Mouse (Mus musculus) liver, embryonic 14.5 days (tissue): Measurements from ENCODE around the gene Slc39a9. TPM values are rescaled to one million over a fixed set of nuclear protein-coding genes. Genes with fewer than 3 reads are reported as not detected.
A peak's percentile ranks its signal among the peaks of the same experiment; 100 is the strongest.

Experiments used
- ATAC-seq: fragments of 200-750 bp; cut with Nextera tagmentation; 2 replicates; pipeline ENCODE4 v1.8.0; 2017; ENCODE audit warnings: moderate number of reproducible peaks, mild to moderate bottlenecking, moderate library complexity; ENCODE audit not compliant: insufficient read depth
- DNase-seq, 3 experiments: peaks; one replicate each; pipeline ENCODE4 v3.0.0-alpha.2; 2012 to 2013; ENCODE audit warnings: low read depth in 3 of 3, low spot score in 3 of 3
- H3K27ac ChIP-seq: fragments of 300-500 bp; sonication (generic); 2 replicates; pipeline ENCODE4 v1.5.1; 2014; ENCODE audit warnings: moderate library complexity, mild to moderate bottlenecking, control low read depth, inconsistent platforms
- H3K27me3 ChIP-seq: fragments of 300-500 bp; sonication (generic); 2 replicates; pipeline ENCODE4 v1.6.1; 2014; ENCODE audit warnings: mild to moderate bottlenecking, low read length, moderate library complexity; ENCODE audit not compliant: control insufficient read depth, insufficient read depth
- H3K36me3 ChIP-seq: fragments of 300-500 bp; sonication (generic); replicated peaks from 2 replicates; pipeline ENCODE4 v1.6.1; 2014; ENCODE audit warnings: low read depth; ENCODE audit not compliant: control insufficient read depth, insufficient read depth
- H3K4me1 ChIP-seq, 2 experiments: fragments of 200-500 bp in 1 of 2; fragments of 300-500 bp in 1 of 2; sonication (generic) in 1 of 2; replicated peaks; 2 replicates each; pipeline ENCODE4 v1.6.1; 2012 to 2014; ENCODE audit warnings: antibody characterized with exemption in 1 of 2, inconsistent platforms in 1 of 2, low read length in 1 of 2; ENCODE audit not compliant: control insufficient read depth in 2 of 2, insufficient read depth in 2 of 2
- H3K4me2 ChIP-seq: fragments of 300-500 bp; sonication (generic); 2 replicates; pipeline ENCODE4 v1.6.1; 2014; ENCODE audit warnings: low read depth, mild to moderate bottlenecking, control low read depth, moderate library complexity
- H3K4me3 ChIP-seq, 2 experiments: fragments of 200-500 bp in 1 of 2; fragments of 300-500 bp in 1 of 2; sonication (generic) in 1 of 2; 2 replicates each; pipeline ENCODE4 v1.5.1; 2012 to 2014; ENCODE audit warnings: low read depth in 2 of 2, low read length in 2 of 2, mild to moderate bottlenecking in 2 of 2, control low read depth in 1 of 2, inconsistent platforms in 1 of 2, moderate library complexity in 1 of 2; ENCODE audit not compliant: insufficient read depth in 1 of 2
- H3K9ac ChIP-seq: fragments of 300-500 bp; sonication (generic); replicated peaks from 2 replicates; pipeline ENCODE4 v1.6.1; 2014; ENCODE audit warnings: mild to moderate bottlenecking, control low read depth, moderate library complexity
- H3K9me3 ChIP-seq: fragments of 300-500 bp; sonication (generic); 2 replicates; pipeline ENCODE4 v1.6.1; 2016; ENCODE audit warnings: low read length, mixed read lengths; ENCODE audit not compliant: control insufficient read depth
- CTCF ChIP-seq: IDR thresholded peaks from 2 replicates; pipeline ENCODE4 v1.5.1; 2016; ENCODE audit warnings: antibody characterized with exemption, low read depth, control low read depth
- EP300 ChIP-seq: IDR thresholded peaks from 2 replicates; pipeline ENCODE4 v1.6.1; 2016; ENCODE audit warnings: antibody characterized with exemption, low read depth
- WGBS: fragments of 180-500 bp; shearing (Covaris S2); extraction: QIAGEN DNeasy Blood & Tissue Kit; methylation state at CpG from one replicate; pipeline ENCODE4 v1.1.7; 2014; ENCODE audit not compliant: insufficient replicate concordance; 5-methylcytosine and 5-hydroxymethylcytosine counted together
- polyA plus RNA-seq, 2 experiments: library from polyadenylated mRNA; depleted of rRNA in 1 of 2; stranded (reverse) in 1 of 2; unstranded in 1 of 2; fragments of >200 nt; fragmentation: Nextera tagmentation in 1 of 2; extraction: Ambion mirVana in 1 of 2; gene quantifications; 2 replicates each; pipeline versions ENCODE4 v1.2.1 to v1.2.3; 2012 to 2014

The Slc39a9 gene
- polyA plus RNA-seq, 2 experiments: 9.6 to 10.1 TPM

DNA sequence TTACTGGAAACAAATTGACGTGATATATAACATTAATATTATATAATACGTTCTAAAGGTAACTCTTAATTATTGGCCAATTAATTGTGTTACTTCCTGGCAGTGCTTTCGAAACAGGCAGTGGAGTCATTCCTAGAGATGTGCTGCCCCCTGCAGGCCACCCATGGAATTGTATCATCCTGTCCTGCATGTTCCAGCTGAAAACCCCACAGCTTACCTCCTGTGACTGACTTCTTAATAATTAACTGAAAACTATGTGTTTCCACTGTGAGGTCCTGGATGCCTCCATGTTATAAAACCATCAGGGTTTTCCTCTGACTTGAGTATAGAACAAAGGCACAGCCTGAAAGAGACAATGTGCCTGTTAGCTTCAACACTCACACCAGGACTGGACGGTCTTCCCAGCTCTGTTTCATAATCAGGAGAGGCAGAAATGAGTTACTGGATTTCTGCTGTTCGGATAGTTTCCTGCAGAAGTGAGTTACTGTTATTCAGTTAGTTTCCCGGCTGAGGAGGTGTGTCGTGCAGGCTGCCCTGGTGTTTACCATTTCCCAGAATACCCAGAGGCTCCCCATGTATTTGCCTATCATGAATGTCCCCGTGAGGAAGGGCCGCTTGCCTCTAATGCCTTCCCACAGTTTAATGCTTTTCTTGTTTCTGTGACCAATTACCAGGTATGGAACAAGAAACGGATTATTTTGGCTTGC lies 81.3 kb downstream of the Slc39a9 start:
- peak; percentile 45; the same call in 1 of the 2 replicates for ATAC-seq
- WGBS: 21% methylated on average over 10 of the region's 10 CpGs
- H3K36me3 ChIP-seq: no peaks in the 10 kb centered on the region
- H3K4me3 ChIP-seq: no peak overlapping the region
- no peak overlapping the region for H3K27ac ChIP-seq
- H3K4me1 ChIP-seq: peaks cover 3 to 10% of the 10 kb centered on the region in 2 experiments; a peak in 2 of 4 replicates
- H3K9me3 ChIP-seq: no peaks in the 10 kb centered on the region
- DNase-seq: peak; percentile 31 to 55 (median 49)
- TF ChIP-seq CTCF: peak; percentile 93
- TF ChIP-seq EP300: no peak
- no peaks in the 10 kb centered on the region; the same call in 1 of the 2 replicates for H3K27me3 ChIP-seq
- H3K9ac ChIP-seq: no peak overlapping the region
- peak overlapping the region; percentile 20; the same call in 1 of the 2 replicates for H3K4me2 ChIP-seq

DNA sequence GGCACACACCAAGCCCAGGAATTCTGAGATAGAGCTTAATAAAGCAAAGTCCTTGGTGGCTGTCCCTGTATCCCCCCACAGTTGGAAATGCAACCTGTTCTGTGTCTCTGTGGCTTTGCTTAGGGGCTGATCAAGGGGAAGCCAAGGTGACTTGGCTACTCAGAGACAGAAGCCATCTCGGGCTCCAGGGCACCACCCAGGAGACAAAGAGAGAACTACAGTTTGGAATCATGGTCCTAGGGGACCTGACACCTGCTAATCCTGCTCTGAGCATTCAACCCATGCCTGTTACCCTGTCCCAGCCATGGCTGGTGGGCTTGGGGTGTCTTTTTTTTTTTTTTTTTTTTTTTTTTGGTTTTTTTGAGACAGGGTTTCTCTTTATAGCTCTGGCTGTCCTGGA lies 84.5 kb downstream of the Slc39a9 start:
- DNase-seq (no peak), ATAC-seq (no peak)
- TF ChIP-seq EP300: no peak
- no peak for TF ChIP-seq CTCF
- Histone ChIP-seq H3K27me3 (no peaks in the 10 kb centered on the region; the same call in 1 of the 2 replicates), H3K4me3 (no peak overlapping the region), H3K9ac (no peak overlapping the region), H3K36me3 (no peaks in the 10 kb centered on the region), H3K4me2 (no peak overlapping the region), H3K4me1 (peaks cover 3 to 10% of the 10 kb centered on the region in 2 experiments; a peak in 2 of 4 replicates), H3K27ac (no peak overlapping the region), H3K9me3 (no peaks in the 10 kb centered on the region)
- 4% methylated on average over 1 of the region's 1 CpGs for WGBS

DNA sequence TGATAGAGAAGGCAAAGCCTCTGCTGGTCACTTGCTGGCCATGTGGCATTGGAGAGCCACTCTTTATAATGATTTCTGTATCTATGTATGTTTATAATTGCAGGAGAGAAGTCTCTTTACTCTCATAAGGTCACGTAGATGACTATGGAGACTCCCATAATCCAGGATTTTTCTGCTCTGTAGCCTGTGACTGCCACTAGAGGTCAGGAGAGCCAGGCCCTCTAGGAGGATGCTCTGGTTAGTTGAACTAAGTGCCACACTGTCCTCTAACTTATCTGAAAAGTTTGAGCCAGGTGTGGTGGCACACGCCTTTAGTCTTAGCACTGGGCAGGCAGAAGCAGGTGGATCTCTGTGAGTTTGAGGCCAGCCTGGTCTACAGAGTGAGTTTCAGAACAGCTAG lies 85.1 kb downstream of the Slc39a9 start:
- Histone ChIP-seq H3K9me3 (no peaks in the 10 kb centered on the region), H3K4me1 (peaks cover 3 to 4% of the 10 kb centered on the region in 2 experiments; a peak in 1 of 4 replicates), H3K4me3 (no peak overlapping the region), H3K36me3 (no peaks in the 10 kb centered on the region), H3K27ac (no peak overlapping the region), H3K9ac (no peak overlapping the region), H3K4me2 (no peak overlapping the region), H3K27me3 (no peaks in the 10 kb centered on the region; the same call in 1 of the 2 replicates)
- TF ChIP-seq EP300: no peak
- peak; percentile 51 for TF ChIP-seq CTCF
- DNase-seq (no peak), ATAC-seq (no peak)
- 44% methylated on average over 2 of the region's 2 CpGs for WGBS

DNA sequence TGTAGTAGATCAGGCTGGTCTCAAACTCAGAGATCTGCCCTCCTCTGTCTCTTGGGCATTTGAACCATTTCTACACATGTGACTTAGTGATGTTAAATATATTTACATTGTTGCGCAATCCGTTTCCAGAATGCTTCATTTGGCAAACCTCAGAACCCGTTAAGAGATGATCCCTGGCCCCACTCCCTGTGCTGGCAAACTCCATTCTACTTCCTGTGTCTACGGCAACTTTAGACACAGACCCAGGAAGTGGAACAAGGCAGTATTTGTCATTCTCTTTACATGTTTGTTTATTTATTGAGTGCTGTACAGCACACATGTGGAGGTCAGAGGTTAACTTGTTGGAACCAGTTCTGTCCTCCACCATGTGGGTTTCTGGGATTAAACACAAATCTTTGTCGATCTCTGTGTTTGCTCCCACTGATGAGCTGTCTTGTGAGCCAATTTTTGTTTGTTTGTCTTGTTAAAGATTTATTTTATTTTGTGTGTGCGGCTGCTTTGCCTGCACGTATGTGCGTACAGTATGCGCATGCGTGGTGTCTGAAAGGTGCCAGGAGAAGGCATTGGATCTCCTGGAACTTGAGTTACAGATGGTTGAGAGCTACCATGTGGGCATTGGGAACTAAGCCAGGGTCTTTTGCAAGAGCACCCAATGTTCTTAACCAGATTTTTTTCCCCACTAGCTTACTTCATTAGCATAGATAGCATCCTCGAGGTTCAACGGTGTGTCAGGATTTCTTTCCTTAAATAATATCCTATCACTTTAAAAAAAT lies 86.3 kb downstream of the Slc39a9 start:
- Histone ChIP-seq H3K36me3 (no peaks in the 10 kb centered on the region), H3K27me3 (no peaks in the 10 kb centered on the region; the same call in 1 of the 2 replicates), H3K9me3 (no peaks in the 10 kb centered on the region), H3K27ac (no peak overlapping the region), H3K4me3 (no peak overlapping the region), H3K4me2 (no peak overlapping the region), H3K4me1 (peaks cover 3% of the 10 kb centered on the region in 2 experiments; a peak in 1 of 4 replicates), H3K9ac (no peak overlapping the region)
- no peak for DNase-seq
- no peak for TF ChIP-seq EP300
- TF ChIP-seq CTCF: no peak
- WGBS: 65% methylated on average over 12 of the region's 12 CpGs
- ATAC-seq: no peak

DNA sequence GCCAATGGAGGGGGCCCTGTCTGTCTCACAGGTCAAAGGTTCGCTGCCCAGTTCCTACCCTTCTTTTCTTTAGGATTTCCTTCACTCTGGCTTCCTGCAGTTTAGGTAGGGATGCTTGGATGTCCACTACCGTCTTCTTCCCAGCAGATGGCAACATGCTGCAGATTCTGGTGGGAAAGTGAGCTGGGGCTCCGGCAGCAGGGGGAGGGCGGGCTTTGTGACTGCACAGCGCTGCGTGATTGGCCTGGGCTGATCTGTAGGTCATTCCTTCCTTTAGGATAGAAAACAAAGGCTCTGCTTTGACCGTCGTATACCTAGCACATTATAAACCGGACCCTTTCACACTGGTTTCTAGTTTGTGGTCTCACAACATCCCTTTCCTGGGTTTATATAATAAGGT lies 86.9 kb downstream of the Slc39a9 start:
- no peak overlapping the region for H3K9ac ChIP-seq
- H3K27me3 ChIP-seq: no peaks in the 10 kb centered on the region; the same call in 1 of the 2 replicates
- H3K9me3 ChIP-seq: no peaks in the 10 kb centered on the region
- H3K27ac ChIP-seq: no peak overlapping the region
- H3K4me3 ChIP-seq: no peak overlapping the region
- DNase-seq (no peak), ATAC-seq (no peak)
- 12% methylated on average over 9 of the region's 9 CpGs for WGBS
- no peaks in the 10 kb centered on the region for H3K36me3 ChIP-seq
- no peak overlapping the region for H3K4me2 ChIP-seq
- peaks cover 0 to 3% of the 10 kb centered on the region in 2 experiments; a peak in 1 of 4 replicates for H3K4me1 ChIP-seq
- TF ChIP-seq CTCF (peak; percentile 66), EP300 (no peak)

Other genes starting within 250 kb of the Slc39a9 start
- gene Dcaf5, start 207.3 kb upstream of the Slc39a9 start, polyA plus RNA-seq (2012; rRNA removed): 3.1 and 4.0 TPM in 2 replicates
- gene Dcaf5, start 207.3 kb upstream of the Slc39a9 start, polyA plus RNA-seq (2014; fragmentation: Nextera tagmentation; extraction: Ambion mirVana): 1.6 and 2.3 TPM in 2 replicates
- 3.7 and 4.2 TPM in 2 replicates for gene Exd2, start 180.8 kb upstream of the Slc39a9 start, polyA plus RNA-seq (2012; rRNA removed)
- 5.1 and 5.5 TPM in 2 replicates for gene Exd2, start 180.8 kb upstream of the Slc39a9 start, polyA plus RNA-seq (2014; fragmentation: Nextera tagmentation; extraction: Ambion mirVana)
- 0.05 and 0.07 TPM in 2 replicates for gene Galnt16, start 125.6 kb upstream of the Slc39a9 start, polyA plus RNA-seq (2012; rRNA removed)
- 0.04 TPM in 1 of 2 replicates, not detected in the other for gene Galnt16, start 125.6 kb upstream of the Slc39a9 start, polyA plus RNA-seq (2014; fragmentation: Nextera tagmentation; extraction: Ambion mirVana)
- gene Erh, start 458 bp downstream of the Slc39a9 start, polyA plus RNA-seq (2012; rRNA removed): 88.4 and 144 TPM in 2 replicates
- 123 and 140 TPM in 2 replicates for gene Erh, start 458 bp downstream of the Slc39a9 start, polyA plus RNA-seq (2014; fragmentation: Nextera tagmentation; extraction: Ambion mirVana)
- 0.19 and 0.22 TPM in 2 replicates for gene Plekhd1, start 48.7 kb downstream of the Slc39a9 start, polyA plus RNA-seq (2012; rRNA removed)
- 0.10 and 0.14 TPM in 2 replicates for gene Plekhd1, start 48.7 kb downstream of the Slc39a9 start, polyA plus RNA-seq (2014; fragmentation: Nextera tagmentation; extraction: Ambion mirVana)
- 0.01 TPM in 1 of 2 replicates, not detected in the other for gene Ccdc177, start 116.8 kb downstream of the Slc39a9 start, polyA plus RNA-seq (2012; rRNA removed)
- not detected in 2 replicates for gene Ccdc177, start 116.8 kb downstream of the Slc39a9 start, polyA plus RNA-seq (2014; fragmentation: Nextera tagmentation; extraction: Ambion mirVana)
- 11.0 and 11.1 TPM in 2 replicates for gene Susd6, start 146.6 kb downstream of the Slc39a9 start, polyA plus RNA-seq (2012; rRNA removed)
- gene Susd6, start 146.6 kb downstream of the Slc39a9 start, polyA plus RNA-seq (2014; fragmentation: Nextera tagmentation; extraction: Ambion mirVana): 11.6 and 13.9 TPM in 2 replicates